Mouse (Mus musculus) thymus, postnatal 10 days (tissue): Measurements from ENCODE around the gene Dnajc7.

Experiments used
- DNase-seq, 2 experiments: peaks; one replicate each; pipeline ENCODE4 v3.0.0; 2021; ENCODE audit warnings: low spot score in 2 of 2

Gene Dnajc7

GRCm38 (mm10) chr11:100580275-100580674, 39.7 kb downstream of the Dnajc7 start:
- DNase-seq = no peak

- no peak for DNase-seq
These were observed 40.7 kb downstream of the Dnajc7 start for GRCm38 (mm10) chr11:100579116-100579799.

- no peak for DNase-seq
These were observed 41.9 kb downstream of the Dnajc7 start for GRCm38 (mm10) chr11:100577852-100578599.

DNA sequence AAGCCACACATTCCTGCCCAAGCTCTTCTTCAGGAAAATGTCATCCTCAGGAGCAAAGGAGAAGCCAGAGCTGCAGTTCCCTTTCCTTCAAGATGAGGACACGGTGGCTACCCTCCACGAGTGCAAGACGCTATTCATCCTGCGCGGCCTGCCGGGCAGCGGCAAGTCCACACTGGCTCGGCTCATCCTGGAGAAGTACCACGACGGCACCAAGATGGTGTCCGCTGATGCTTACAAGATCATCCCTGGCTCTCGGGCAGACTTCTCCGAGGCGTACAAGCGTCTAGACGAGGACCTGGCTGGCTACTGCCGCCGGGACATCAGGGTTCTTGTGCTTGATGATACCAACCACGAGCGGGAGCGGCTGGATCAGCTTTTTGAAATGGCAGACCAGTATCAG, 43.7 kb downstream of the Dnajc7 start:
- no peak for DNase-seq

DNA sequence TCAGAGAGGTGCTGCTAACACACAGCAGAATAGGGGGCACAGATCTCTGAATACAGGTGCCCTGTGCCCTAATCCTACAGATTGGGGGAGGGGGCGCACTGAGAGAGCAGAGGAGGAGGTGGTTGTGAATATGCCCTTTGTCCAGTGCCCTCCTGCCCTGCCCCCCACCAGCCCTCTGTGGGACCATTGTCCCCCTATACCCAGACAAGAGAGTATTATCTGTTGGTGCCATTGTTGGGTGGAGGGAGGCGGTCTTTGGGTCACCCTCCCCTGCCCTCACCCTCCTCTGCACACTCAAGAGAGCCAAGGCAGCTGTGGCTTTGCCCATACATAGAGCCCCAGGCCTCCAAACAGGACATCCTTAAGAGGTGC, 44.5 kb downstream of the Dnajc7 start:
- no peak for DNase-seq

GRCm38 (mm10) chr11:100574708-100575483, 45.1 kb downstream of the Dnajc7 start, which contains the start of gene Cnp:
Cnp (plus strand) TSS chr11:100574904.
- peak; percentile 81 to 91 for DNase-seq

- DNase-seq = no peak
These were observed 45.8 kb downstream of the Dnajc7 start for GRCm38 (mm10) chr11:100574188-100574587.

DNA sequence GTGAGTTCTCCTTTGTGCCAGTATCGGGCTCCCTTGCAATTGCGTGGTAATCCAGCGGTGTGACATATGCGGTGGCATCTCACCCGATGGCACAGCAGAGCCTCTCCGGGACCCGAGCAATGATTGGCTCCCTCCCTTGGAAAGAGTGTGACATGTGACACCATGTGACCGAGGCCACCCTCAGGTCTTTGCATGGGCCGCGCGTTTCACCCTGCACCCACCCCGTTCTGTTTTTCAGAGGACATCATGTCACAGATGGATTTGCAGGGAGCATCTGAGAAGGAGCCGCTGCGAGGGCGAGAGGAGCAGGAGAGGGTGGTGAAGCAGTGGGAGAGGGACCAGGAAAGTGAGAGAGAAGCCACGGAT, 48.8 kb downstream of the Dnajc7 start:
- DNase-seq = no peak

- peak; percentile 51 to 78 for DNase-seq
These were observed 49.4 kb downstream of the Dnajc7 start for GRCm38 (mm10) chr11:100570430-100571201.

DNA sequence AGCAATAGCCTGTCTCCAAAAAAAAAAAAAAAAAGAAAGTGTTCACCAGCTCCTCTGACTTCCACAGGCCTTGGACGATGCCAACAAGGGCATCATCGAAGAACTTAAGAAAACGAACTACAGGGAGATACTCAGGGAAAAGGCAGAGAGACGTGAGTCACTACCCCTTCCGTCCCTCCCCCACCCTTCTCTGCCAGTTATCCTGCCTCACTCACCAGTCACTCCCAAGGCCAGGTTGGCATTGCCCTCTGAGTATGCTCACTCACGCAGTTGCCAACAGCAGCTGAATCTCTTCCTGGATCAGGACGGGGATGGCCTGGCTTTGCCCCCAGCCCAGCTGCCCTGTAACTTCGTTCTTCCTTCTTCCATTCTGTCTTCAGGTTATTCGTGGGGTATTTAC, 50.2 kb downstream of the Dnajc7 start:
- DNase-seq = no peak

GRCm38 (mm10) chr11:100568692-100569091, 51.3 kb downstream of the Dnajc7 start:
- DNase-seq = no peak

GRCm38 (mm10) chr11:100567815-100568245, 52.1 kb downstream of the Dnajc7 start:
- DNase-seq = no peak

- DNase-seq = no peak
These were observed 52.7 kb downstream of the Dnajc7 start for GRCm38 (mm10) chr11:100567229-100567628.

- no peak for DNase-seq
These were observed 55.3 kb downstream of the Dnajc7 start for GRCm38 (mm10) chr11:100564703-100565102.

- no peak for DNase-seq
These were observed 55.7 kb downstream of the Dnajc7 start for GRCm38 (mm10) chr11:100564297-100564696.

- no peak for DNase-seq
These were observed 58.2 kb downstream of the Dnajc7 start for GRCm38 (mm10) chr11:100561748-100562147.

GRCm38 (mm10) chr11:100559476-100559875, 60.5 kb downstream of the Dnajc7 start:
- no peak for DNase-seq

DNA sequence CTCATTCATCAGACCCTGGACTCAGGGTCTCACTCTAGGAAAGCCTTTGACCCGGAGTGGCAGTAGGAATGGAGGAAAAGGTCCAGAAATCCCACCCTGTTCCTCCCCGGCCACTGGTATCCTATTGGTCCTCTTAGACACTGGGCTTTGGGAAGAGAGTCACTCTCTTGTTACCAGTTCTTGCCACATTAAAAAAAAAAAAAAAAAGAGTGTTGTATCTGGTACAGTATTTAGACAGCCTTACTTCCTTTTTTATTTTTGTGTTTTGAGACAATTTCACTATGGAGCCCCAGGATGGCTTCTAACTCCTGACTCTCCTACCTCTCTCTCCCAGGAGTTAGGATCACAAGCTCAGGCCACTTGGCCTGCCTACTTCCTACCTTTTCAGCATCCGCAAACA, 62.4 kb downstream of the Dnajc7 start:
- DNase-seq = no peak

DNA sequence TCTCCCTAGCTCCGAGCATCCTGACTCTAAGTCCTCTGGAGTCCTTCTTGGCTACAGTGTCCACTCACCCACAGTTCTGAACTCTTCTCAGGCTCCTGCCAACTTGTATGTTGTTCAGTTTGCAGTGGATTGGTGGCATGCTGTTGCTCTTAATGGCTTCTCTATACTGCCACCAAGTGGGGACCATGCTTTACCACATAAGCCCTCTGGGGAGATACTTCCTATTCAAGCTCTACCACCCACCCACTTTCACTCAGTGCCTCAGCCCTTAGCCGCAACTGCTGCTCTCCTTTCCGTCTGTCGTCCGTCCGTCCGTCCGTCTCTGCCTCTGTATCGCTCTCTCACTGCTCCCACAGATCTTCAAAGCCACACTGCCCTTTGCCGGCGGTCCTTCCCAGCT, 64.4 kb downstream of the Dnajc7 start:
- peak; percentile 62 to 76 for DNase-seq

GRCm38 (mm10) chr11:100552842-100553241, 67.1 kb downstream of the Dnajc7 start:
- DNase-seq = no peak

DNA sequence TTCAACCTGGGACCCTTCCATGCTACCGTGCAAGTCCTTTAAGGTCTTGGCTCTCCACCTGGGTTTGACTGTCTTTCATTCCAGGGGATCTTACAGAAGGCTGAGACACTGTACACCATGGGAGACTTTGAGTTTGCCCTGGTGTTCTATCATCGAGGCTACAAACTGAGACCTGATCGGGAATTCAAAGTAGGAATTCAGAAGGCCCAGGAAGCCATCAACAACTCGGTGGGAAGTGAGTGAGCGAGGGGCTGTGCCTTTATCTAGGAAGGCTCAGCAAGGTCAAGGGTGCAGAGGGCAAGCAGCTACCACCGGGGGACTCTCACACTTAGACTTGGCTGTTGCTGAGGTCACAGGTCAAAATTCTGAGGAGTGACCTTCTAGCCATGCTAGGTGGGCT, 69.9 kb downstream of the Dnajc7 start:
- no peak for DNase-seq

DNA sequence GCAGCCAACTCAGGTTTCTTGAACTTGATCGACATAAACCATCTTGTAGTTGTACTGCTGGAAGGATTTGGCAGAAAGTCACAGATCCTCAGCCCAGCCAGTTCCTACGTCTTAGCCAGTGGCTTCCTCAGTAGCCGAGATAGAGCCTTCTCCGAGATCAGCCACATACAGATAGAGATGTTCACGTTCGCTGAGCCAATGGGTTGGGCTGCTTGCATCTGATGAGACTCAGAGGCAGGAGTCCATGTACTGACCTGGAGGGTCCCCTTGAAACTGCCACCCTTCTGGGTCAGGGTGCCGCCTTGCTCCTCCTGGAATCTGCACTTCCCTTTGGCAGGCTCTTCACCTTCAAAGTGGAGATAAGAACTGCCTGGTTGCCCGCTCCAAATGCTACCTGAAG, 70.5 kb downstream of the Dnajc7 start:
- DNase-seq = no peak
